Comparison of ENCODE assay signal across 10 mouse cellular contexts in genomic region chr1:64255554-64256295, GRCm38 (mm10).
A peak's percentile ranks its signal among the peaks of the same experiment; 100 is the strongest.
DNase-seq lines count a peak whose midpoint lies in the region.
"Had no signal": no experiment of that assay in that cellular context is flagged by ENCODE, and none has a peak within 500 bp of the region (broad histone marks: within the 10 kb centered on the region; RNA-seq: fewer than 3 reads in every experiment).

No protein-coding gene starts in this region.

- peak; percentile 2 to 10 for DNase-seq in B cell, adult 2 months
- DNase-seq in adrenal gland, adult 8-10 months, result peak; percentile 26
- peak; percentile 53 to 54 for DNase-seq in cerebellum, postnatal 36 days
- DNase-seq in layer of hippocampus, postnatal 36 days, result peak; percentile 10 to 16
- no peak for DNase-seq in spleen, postnatal 14 days (ENCODE audit: low spot score in 2 of 2)
- DNase-seq in thymus, postnatal 4 days, result no peak
- DNase-seq in testis, postnatal 14 days (ENCODE audit: low spot score), result no peak
- no peak for DNase-seq in frontal cortex, postnatal 14 days (ENCODE audit: low spot score in 2 of 2)
- DNase-seq: heart, postnatal 36 days; thymus, adult 2 months had no signal

Comparison
In these comparisons a context has a peak if more than half of its experiments do, and no peak if none do; other contexts are left out.
1. DNase-seq: peak in B cell, adult 2 months (2 of 2), adrenal gland, adult 8-10 months (single experiment), cerebellum, postnatal 36 days (2 of 2) and layer of hippocampus, postnatal 36 days (2 of 2); none in spleen, postnatal 14 days (0 of 2), thymus, postnatal 4 days (single experiment), testis, postnatal 14 days (single experiment) and frontal cortex, postnatal 14 days (0 of 2).